Mouse (Mus musculus) thymus, adult 2 months (tissue): ENCODE data around the gene 4933430I17Rik. TPM values are rescaled to one million over a fixed set of nuclear protein-coding genes. Genes with fewer than 3 reads are reported as not detected.

Experiments
- DNase-seq: peaks from one replicate; pipeline ENCODE4 v3.0.0; 2021
- H3K27ac ChIP-seq: fragments of 200-500 bp; 2 replicates; pipeline ENCODE4 v1.5.1; 2012; ENCODE audit warnings: low read length, control low read depth; ENCODE audit not compliant: control insufficient read depth, insufficient read depth
- H3K27me3 ChIP-seq: fragments of 200-500 bp; 2 replicates; pipeline ENCODE4 v1.6.1; 2012; ENCODE audit warnings: mild to moderate bottlenecking, low read length, moderate library complexity, mixed read lengths; ENCODE audit not compliant: control insufficient read depth, insufficient read depth
- H3K36me3 ChIP-seq: fragments of 200-500 bp; 2 replicates; pipeline ENCODE4 v1.6.1; 2012; ENCODE audit warnings: mild to moderate bottlenecking, low read length, moderate library complexity; ENCODE audit not compliant: control insufficient read depth, insufficient read depth
- H3K4me1 ChIP-seq: fragments of 200-500 bp; replicated peaks from 2 replicates; pipeline ENCODE4 v1.6.1; 2012; ENCODE audit warnings: low read length; ENCODE audit not compliant: control insufficient read depth, insufficient read depth
- H3K4me3 ChIP-seq: fragments of 200-500 bp; 2 replicates; pipeline ENCODE4 v1.5.1; 2012; ENCODE audit warnings: mild to moderate bottlenecking, low read length, control low read depth, moderate library complexity; ENCODE audit not compliant: control insufficient read depth, insufficient read depth
- CTCF ChIP-seq: fragments of 200-500 bp; IDR thresholded peaks from 2 replicates; pipeline ENCODE4 v1.5.1; 2012; ENCODE audit warnings: mild to moderate bottlenecking, control low read depth, low read length, moderate library complexity, borderline replicate concordance; ENCODE audit not compliant: control insufficient read depth, poor library complexity, insufficient read depth; ENCODE audit errors: extremely low read depth
- POLR2A ChIP-seq: fragments of 200-500 bp; IDR thresholded peaks from 2 replicates; pipeline ENCODE4 v1.6.1; 2012; ENCODE audit warnings: mild to moderate bottlenecking, low read length, control low read depth, moderate library complexity; ENCODE audit not compliant: control insufficient read depth, poor library complexity, insufficient read depth; ENCODE audit errors: extremely low read depth
- WGBS: fragments of 180-500 bp; shearing (Covaris S2); methylation state at CpG from one replicate; pipeline ENCODE4 v1.1.7; 2018; 5-methylcytosine and 5-hydroxymethylcytosine counted together
- polyA plus RNA-seq: library from polyadenylated mRNA; depleted of rRNA; stranded (reverse); fragments of >200 nt; gene quantifications from 2 replicates; pipeline ENCODE4 v1.2.3, GENCODE M21; 2012

Gene 4933430I17Rik
- polyA plus RNA-seq, 1 experiment: 0.16 TPM

GRCm38 (mm10) chr4:62480709-62481605 is 44.2 kb upstream of the 4933430I17Rik start:
- 25% methylated on average over 10 of the region's 10 CpGs for WGBS
- DNase-seq: no peak
- TF ChIP-seq POLR2A (no peak), CTCF (no peak)
- Histone ChIP-seq H3K4me1 (peaks cover 27% of the 10 kb centered on the region), H3K4me3 (no peak overlapping the region), H3K27me3 (no peaks in the 10 kb centered on the region), H3K27ac (no peak overlapping the region), H3K36me3 (no peaks in the 10 kb centered on the region)

GRCm38 (mm10) chr4:62484928-62485327 is 40.2 kb upstream of the 4933430I17Rik start:
- Histone ChIP-seq H3K27ac (peak overlapping the region; percentile 42; the same call in 1 of the 2 replicates), H3K36me3 (no peaks in the 10 kb centered on the region), H3K4me3 (no peak overlapping the region), H3K27me3 (no peaks in the 10 kb centered on the region), H3K4me1 (peaks cover 13% of the 10 kb centered on the region)
- no peak for TF ChIP-seq CTCF
- DNase-seq: no peak
- 40% methylated on average over 3 of the region's 3 CpGs for WGBS

DNA sequence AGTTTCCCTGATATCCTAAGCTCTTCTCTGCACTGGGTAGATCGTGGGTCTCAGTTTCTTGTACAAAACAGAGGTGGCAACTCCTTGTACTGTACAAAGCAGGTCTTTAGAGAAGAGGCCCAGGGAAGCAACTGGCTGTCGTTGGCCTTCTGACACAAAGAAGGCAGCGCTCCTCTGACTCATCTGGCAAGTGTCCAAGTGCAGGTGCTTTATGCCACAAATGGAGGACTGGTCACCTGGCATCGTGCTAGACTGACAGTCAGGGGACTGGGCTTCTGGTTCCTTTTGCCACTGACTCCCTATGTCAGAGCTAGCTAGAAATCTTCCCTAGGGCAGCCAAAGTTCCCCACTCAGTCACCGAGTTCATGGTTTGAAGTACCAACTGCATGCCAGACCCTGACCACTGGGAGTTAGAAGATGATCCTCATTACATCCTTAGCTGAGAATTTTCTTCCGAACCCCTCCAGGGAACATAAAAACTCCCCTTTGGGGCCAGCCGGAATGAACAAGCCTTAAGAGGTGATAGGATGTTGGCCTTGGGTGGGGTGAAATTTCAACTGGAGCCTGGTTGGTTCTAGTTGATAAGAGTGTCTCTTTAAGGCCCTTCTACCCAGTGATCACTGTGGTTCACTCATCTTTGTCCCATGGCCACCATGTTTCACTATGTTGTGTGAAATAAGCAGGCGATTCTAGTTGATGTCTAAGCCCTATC is 39.6 kb upstream of the 4933430I17Rik start:
- Histone ChIP-seq H3K4me1 (peaks cover 11% of the 10 kb centered on the region), H3K4me3 (no peak overlapping the region), H3K27ac (peak overlapping the region; percentile 20; the same call in 1 of the 2 replicates), H3K36me3 (no peaks in the 10 kb centered on the region), H3K27me3 (no peaks in the 10 kb centered on the region)
- 67% methylated on average over 8 of the region's 8 CpGs for WGBS
- no peak for DNase-seq
- no peak for TF ChIP-seq POLR2A
- no peak for TF ChIP-seq CTCF

DNA sequence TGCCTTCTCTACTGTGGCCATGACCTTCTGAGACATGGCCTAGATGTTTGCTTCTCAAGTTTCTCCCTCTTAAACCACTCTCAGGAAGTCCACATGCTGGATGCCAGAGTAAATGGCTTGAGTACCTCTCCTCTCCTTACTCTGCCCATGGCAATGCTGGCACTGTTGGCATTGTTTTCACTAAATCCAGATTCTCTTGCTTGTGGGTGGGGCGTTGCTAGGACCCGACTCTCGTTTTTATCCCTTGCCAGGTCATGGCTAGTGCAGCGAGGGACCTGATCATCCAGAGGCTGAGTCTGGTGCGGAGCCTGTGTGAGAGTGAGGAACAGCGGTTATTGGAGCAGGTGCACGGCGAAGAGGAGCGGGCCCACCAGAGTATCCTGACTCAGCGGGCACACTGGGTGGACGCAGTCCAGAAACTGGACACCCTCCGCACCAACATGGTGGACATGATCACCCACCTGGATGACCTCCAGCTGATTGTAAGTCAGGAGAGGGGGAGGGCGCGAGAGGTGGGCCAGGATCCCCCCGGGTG is 38.9 kb upstream of the 4933430I17Rik start:
- no peak overlapping the region for H3K4me3 ChIP-seq
- WGBS: 95% methylated on average over 15 of the region's 15 CpGs
- DNase-seq: no peak
- TF ChIP-seq CTCF (no peak), POLR2A (no peak)
- no peak overlapping the region for H3K27ac ChIP-seq
- H3K4me1 ChIP-seq: peaks cover 11% of the 10 kb centered on the region
- no peaks in the 10 kb centered on the region for H3K36me3 ChIP-seq
- no peaks in the 10 kb centered on the region for H3K27me3 ChIP-seq

DNA sequence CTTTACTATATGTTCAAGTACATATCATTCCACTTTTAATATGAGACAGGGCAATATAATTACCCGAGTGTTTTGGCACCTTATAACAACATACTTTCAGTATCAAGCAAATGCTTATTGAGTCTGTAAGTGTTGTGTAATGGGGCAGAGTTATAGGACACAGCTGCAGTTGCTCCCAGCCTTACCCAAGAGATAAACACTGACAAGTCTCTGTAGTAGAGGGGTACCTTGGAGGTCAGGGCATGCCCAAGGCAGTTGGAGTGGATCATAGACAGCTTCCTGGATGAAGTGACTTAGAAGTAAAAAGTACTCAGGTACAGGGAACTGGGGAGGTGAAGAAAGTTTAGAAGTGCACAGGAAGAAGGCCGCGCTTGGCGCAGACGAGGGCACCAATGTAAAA is 38.0 kb upstream of the 4933430I17Rik start:
- Histone ChIP-seq H3K4me1 (peaks cover 11% of the 10 kb centered on the region), H3K27ac (no peak overlapping the region), H3K27me3 (no peaks in the 10 kb centered on the region), H3K36me3 (no peaks in the 10 kb centered on the region), H3K4me3 (no peak overlapping the region)
- no peak for DNase-seq
- no peak for TF ChIP-seq POLR2A
- TF ChIP-seq CTCF: no peak
- WGBS: 91% methylated on average over 5 of the region's 5 CpGs

DNA sequence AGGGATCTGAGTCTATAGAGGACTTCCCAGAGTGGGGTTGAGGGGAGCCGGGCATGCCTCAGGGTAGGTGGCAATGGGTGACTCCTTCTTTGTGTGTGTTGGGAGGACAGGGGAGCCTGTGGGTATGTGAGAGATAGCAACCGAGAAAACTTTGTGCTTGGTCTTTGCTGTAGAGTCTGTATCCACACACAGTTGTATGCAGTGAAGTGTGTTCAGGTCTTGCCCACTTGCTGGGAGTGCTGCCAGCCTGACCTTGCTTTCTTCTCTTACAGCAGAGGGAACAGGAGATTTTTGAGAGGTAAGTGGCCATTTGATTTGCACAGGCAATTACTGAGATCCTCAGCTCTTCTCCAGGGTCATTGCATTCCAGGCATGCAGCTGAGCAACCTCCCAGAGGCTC is 37.3 kb upstream of the 4933430I17Rik start:
- Histone ChIP-seq H3K4me1 (peaks cover 11% of the 10 kb centered on the region), H3K4me3 (no peak overlapping the region), H3K27ac (no peak overlapping the region), H3K27me3 (no peaks in the 10 kb centered on the region), H3K36me3 (no peaks in the 10 kb centered on the region)
- no peak for DNase-seq
- 94% methylated on average over 2 of the region's 2 CpGs for WGBS
- no peak for TF ChIP-seq CTCF
- TF ChIP-seq POLR2A: no peak
